Mouse (Mus musculus): ENCODE results near the gene Gm9844.

Gm9844 gene

GRCm38 (mm10) chr7:24901114-24901513 is 39.1 kb downstream of the Gm9844 start:
- in situ Hi-C loops (cut with MseI, MboI), result no loop called here

DNA sequence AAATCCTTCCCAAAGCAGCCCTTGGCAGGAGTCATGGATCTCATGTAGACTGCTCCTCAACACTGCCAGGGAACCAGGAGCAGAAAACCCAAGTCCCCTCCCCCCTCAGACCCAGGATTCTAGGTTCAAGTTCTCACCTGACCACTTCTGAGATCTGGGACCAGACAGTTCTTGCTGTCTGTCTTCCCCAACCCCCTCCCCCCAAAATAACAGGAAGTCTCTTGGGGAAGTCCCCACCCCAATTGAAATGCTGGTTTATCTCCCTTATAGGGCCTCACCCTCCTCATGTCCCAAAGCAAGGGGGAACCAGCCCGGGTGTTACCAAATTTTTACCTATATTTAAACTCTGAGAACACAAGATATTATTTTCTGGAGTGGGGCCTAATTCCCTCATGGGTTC is 39.8 kb downstream of the Gm9844 start:
- in situ Hi-C loops (cut with MseI, MboI), result no loop called here

DNA sequence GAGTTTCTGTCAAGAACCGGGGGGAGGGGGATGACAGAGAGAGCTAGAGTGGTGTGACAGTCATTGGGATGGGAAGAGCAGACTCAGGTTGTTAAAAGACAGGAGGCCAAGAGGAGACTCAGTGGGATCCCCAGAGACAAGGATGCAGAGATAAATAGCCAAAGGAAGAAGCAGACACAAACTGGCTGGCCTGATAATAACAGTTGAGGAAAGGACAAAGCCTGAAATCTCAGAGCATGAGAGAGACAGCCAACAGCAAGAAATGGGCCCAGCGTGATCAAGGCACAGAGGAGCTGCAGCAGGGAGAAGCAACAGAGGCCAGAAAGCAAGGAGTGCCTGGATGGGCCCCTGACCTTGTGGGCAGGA is 40.2 kb downstream of the Gm9844 start:
- in situ Hi-C loops (cut with MseI, MboI), result no loop called here

- in situ Hi-C loops (cut with MseI, MboI), result no loop called here
Measured at GRCm38 (mm10) chr7:24902630-24903443, 40.8 kb downstream of the Gm9844 start, which contains the start of gene Arhgef1. Gene Arhgef1, plus strand, starts transcription at chr7:24902912.

- in situ Hi-C loops (cut with MseI, MboI), result no loop called here
Measured at GRCm38 (mm10) chr7:24903444-24903825, 41.4 kb downstream of the Gm9844 start.

GRCm38 (mm10) chr7:24904070-24904483 is 42.1 kb downstream of the Gm9844 start:
- in situ Hi-C loops (cut with MseI, MboI), result no loop called here

GRCm38 (mm10) chr7:24904936-24905335 is 42.9 kb downstream of the Gm9844 start:
- in situ Hi-C loops (cut with MseI, MboI), result no loop called here

GRCm38 (mm10) chr7:24906551-24906950 is 44.5 kb downstream of the Gm9844 start:
- in situ Hi-C loops (cut with MseI, MboI), result no loop called here

DNA sequence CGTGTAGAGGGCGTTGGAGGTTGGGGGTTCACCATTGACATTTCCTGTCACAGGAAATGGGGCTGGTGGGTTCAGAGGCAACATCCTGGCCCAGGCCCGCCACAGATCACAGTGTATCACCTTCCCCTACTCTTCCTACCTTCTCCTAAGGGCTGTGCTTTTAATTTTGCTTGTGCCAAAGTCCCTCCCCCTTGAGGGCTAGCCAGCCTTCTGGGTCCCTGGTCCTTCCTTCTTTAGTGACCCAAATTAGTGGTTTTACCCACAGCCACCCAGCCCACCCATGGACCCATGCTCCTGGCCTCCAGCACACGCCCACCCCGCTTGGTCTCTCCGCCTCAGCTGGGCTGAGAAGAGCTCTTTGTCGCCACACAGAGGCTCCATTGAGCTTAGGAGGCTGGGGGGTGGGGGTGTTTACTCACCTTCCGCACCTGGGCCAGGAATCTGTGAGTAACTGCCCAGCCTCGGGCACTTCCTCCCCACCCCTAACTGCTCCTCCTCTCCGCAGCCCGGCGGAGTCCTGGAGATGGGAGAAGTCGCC is 45.3 kb downstream of the Gm9844 start:
- in situ Hi-C loops (cut with MseI, MboI), result no loop called here
